Mouse (Mus musculus) heart, postnatal 10 days (tissue): Measurements from ENCODE around the gene Ptger4. TPM values are rescaled to one million over a fixed set of nuclear protein-coding genes. Genes with fewer than 3 reads are reported as not detected.

ENCODE experiments used
- DNase-seq, 2 experiments: peaks; one replicate each; pipeline ENCODE4 v3.0.0; 2021
- intact Hi-C: fragments of 180-260 bp; cut with DNase I; formaldehyde crosslinking; loops from one replicate; pipeline ENCODE4 v1.15.1; 2025
- total RNA-seq, 2 experiments: library from RNA; stranded (reverse); gene quantifications; 2 replicates each; pipeline ENCODE4 v1.2.3; 2021

The Ptger4 gene
- total RNA-seq = 1 to 10 TPM; 4.5 to 4.6 TPM

DNA sequence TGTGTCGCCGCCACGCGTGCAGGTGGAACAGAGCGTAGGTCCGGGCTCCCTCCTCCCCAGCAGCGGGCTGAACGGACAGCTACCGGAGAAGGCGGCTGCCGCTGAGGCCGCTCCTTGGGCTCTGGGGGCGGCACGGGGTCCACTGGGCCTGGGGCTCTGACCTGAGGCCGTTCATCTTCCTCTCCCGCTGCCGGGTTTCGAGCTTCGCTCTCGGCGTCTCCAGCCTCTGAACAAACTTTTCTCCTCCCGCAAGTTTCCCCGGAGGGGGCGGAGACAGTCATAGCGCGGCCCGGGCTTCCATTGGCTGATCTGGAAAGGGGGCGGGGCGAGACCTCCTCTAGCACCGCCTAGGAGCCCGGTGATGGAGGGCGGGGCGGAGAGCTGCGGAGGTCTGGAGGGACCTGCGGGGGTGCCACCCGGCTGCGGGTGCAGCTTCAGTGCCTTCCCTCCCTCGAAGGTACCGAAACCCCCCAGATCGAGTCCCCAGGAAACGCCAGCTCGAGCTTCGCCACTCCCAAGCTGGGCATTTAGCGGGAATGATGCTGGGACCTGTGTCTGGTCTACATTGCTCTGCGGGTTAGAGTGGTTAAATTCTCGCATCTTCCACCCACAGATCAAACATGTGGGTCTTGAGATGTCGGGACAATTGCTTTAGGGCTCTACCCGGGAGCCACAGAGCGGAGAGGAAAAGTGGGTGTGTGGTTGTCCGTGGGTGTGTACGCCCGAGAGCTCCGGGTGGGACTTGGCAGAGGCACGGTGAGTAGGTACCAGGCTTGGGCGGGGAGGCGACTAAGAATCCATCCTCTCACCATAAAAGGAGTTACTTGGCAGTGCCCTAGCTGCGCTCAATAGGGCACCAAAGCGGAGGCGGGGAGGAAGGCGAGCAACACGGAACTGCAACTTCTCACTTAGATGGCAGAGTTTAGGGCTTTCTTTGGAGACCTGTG is at the start of gene Ptger4:
TSS of gene Ptger4 (minus strand) at position 229 of the 947 bp plus-strand sequence.
- DNase-seq = peak; percentile 94
- intact Hi-C loops = loop anchor here (5.0 to 10.0 kb wide), 2 partner anchors 83 to 431 kb away; no protein-coding TSS in a partner anchor

DNA sequence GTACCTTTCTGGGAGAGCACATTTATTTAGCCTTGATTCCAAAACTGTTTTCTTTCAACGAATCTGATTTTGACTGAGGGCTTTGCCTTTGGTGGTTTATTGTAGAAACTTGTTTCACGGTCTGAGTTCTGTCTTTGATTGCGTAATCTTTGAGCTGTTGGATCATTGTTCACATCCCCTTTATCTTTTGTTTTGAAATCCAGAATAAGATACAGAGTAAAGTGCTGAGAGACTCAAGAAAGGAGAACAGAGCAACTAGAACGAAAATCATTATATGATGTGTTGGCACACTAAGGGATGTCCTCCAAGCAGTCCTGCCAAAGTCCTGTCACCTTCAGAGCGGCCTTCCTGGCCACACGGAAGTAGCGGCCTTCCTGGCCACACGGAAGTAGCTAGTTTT is 44.4 kb upstream of the Ptger4 start:
- DNase-seq = no peak
- intact Hi-C loops = no loop called here

DNA sequence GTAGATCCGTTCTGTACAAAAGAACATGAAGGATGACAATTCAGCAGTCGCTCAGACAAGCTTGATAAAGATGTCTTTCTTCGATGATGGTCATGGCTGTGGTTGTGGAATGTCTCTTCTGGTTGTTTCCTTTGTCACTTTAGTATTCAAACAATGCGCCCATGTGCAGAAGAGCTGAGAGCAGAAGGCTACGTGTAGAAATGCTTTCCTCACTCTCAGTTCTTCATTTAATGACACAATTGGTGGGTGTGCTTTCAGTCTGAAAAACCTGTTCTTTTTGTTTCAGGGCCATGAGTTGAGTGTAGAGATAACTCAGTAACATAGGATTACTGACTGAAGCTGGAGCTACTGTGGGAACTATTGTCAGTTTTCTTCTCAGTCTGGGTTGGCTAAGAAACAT is 43.1 kb upstream of the Ptger4 start:
- intact Hi-C loops = no loop called here
- no peak for DNase-seq

DNA sequence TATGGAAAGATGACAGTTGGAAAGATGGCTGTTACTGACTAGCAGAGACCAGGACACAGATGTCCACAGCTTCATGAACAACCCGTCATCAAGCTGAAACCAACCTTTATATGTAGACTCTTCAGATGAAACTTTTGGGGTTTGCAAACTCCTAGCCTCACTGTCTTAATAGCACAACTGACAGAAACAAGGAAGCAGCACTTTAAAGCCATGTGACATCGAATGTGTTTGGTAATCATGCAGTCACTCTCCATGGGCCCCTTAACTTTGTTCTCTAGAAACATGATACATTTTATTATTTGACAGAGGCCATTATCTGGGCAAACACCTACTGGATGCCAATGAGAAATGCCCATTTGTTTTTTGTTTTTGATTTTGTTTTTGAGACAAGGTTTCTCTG is 37.3 kb upstream of the Ptger4 start:
- no peak for DNase-seq
- intact Hi-C loops = no loop called here

DNA sequence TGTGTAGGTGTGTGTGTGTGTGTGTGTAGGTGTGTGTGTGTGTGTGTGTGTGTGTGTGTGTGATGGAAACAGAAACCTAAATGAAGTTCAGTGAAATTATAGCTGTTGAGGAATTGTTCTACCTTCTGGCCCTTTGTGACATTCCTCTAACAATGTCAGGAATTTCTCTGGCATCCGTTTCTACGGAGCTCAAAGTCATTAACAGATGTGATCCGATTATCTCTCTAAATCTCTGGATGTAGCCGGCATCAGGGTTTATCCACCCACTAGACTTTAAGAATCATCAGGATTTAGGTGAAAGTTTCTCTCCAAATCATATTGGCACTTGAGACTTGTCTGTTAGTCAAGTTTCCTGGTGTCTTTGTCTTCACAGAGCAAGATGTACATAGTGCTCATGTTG is 35.8 kb upstream of the Ptger4 start:
- intact Hi-C loops = no loop called here
- no peak for DNase-seq

DNA sequence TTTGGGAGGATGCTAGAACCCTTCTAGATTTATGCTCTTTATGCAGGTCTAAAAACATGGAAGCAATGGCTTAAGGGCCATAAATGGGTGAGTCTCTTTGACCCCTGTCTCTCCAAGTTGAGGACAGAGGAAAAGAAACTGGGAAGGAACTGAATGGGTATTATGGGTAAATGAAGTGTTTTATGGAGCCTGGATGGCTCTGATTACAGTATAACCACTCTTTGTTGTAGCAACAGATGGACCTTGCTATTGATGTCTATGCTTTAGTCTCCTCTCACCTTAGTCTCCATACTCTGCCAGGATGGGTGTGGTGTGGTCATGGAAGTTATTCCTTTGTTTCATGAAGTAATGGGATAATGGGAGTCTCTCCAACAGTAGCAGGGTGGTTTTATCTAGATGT is 34.5 kb upstream of the Ptger4 start:
- no peak for DNase-seq
- intact Hi-C loops = no loop called here

DNA sequence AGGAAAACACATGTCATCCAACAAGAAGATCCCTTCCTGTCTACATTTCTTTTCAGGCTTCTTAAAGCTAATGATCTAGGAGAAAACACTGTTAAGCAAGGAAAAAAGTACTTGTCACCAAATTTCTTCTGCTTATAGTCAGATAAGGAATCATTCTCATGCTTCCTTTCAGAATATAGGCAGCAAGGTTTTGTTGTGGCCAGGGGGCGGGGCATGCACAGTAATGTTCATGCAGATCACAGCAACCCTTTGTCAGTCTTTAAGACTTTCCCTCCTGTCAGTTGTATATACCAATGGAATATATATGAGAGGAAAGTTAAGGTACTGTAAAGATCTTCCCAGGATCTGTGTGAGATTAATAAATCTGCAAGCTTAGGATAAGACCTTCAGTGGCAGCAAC is 30.0 kb upstream of the Ptger4 start:
- DNase-seq = no peak
- intact Hi-C loops = no loop called here

DNA sequence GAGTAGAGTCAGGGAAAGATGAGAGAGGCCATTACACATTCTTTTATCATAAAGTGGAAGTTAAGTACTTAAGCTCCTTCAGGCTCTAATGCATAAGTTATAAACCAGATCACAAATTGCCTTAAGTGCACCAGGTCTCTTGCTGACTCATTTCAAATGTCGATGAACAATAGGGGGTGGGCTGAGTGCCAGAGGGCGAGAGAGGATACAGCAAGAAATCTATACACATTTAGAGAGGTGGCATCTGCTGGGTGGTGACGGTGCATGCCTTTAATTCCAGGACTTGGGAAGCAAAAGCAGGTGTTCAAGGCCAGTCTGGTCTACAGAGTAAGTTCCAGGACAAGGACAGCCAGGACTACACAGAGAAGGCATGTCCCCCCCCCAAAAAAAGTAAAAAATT is 22.1 kb upstream of the Ptger4 start:
- no peak for DNase-seq
- intact Hi-C loops = no loop called here

DNA sequence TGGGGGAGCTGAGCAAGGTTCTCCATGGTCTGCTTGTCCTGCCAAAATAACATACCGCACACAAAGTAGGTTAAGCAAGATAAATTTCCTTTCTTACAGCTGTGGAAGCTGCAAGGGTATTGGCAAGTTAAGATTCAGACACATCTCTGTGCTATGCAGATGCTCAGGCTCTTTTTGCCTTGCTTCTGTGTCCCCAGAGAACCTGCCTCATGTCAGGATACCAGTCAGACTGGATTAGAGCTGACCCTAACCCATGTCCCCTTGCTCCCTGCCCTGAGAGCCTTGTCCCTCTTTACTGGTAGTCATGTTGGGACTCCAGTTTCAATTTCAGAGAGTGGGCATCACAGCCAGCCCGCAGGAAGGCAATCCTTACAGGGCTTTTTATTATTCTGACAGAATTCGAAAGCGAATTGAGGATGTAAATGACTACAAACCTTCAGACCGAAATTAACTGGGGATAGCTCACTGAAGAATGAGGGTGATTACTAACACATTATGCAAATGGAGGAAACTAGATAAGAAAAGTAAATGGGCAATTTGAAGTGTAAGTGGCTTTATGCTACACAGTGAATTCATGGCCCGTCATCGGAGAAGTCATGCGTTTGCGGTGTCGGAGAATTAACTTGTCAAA is 19.0 kb upstream of the Ptger4 start:
- intact Hi-C loops = no loop called here
- no peak for DNase-seq

DNA sequence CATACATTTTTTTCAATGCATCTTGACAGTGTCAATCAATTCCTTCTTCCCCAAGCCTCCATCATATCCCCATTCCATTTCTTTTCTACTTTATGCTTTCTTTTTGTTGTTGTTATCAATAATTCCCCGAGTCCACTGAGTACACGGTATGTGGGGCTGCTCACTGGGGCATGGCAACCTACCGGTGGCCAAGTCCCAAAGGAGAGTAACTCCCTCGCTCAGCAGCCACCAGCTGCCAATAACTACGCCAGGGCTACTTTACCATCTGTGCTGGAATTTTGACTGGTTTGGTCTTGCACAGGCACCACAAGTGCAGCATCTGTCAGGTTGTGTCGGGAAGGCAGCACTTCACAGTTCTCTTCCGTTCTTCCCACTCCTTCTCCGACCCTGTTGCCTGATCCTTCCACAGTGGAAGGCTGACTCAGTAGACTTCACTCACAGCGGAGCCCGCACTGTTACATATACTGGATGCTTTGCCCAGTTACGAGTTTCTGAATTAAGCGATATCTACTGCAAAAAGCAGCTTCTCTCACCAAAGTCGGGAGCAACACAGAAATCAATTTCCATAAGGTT is 18.2 kb upstream of the Ptger4 start:
- intact Hi-C loops = no loop called here

DNA sequence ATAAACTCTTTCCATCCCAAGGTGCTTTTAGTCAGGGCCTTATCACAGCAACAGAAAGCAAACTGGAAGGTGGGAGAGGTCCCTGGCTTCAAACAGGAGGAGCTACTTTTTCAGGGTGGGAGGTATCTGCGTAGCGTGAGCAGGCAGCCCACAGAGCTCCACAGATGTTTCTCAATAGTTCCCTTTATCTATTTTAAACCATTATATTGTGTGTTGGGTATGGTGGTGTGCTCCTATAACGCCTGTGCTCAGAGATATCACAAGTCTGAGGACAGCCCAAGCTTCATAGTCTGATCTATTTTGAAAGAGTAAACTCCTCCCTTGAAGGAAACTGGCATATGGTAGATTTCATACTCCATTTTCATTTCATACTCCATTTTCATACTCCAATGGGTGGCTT is 17.0 kb upstream of the Ptger4 start:
- intact Hi-C loops = no loop called here
- DNase-seq = no peak

More for the DNA sequence above, 18.2 kb upstream of the Ptger4 start:
- DNase-seq = no peak

DNA sequence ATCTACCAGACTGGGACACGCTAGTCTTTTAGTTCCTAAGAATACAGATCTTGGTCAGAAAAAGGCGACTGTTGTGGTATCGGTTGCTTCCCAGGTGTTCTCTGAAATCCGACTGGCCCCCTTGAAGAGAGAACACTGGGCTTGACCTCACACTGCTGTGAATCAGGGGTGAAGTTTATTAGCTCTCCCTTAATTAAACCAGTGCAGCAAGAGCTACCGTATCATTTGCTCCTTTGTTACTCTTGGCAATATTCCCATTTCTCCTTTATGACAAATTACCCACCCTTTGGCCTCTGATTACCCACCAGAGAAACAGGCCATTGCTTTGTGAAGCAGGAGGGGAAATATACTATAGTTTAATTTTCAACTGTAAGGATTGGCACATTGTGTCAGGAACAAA is 16.2 kb upstream of the Ptger4 start:
- DNase-seq = no peak
- intact Hi-C loops = no loop called here

DNA sequence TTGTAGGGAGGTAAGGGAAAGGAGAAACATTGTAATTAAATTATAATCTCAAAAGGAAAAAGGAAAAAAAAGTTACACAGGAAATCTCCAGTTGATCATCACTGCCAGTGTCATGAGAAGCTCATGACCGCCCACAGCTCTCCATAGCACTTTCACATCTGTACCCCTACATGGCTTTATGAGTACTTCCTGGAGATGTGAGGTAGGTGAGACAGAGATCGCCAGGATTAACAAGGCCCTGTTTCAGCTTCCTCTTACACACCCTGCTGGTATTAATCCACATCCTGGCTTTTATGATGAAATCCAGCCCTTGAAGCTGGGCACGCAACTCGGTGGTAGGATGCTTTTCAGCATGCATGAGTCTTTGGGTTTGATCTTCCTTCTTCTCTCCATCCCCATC is 6.2 kb upstream of the Ptger4 start:
- DNase-seq = no peak
- intact Hi-C loops = loop anchor here (5.0 kb wide), 1 partner anchor 152 kb away; no protein-coding TSS in a partner anchor

DNA sequence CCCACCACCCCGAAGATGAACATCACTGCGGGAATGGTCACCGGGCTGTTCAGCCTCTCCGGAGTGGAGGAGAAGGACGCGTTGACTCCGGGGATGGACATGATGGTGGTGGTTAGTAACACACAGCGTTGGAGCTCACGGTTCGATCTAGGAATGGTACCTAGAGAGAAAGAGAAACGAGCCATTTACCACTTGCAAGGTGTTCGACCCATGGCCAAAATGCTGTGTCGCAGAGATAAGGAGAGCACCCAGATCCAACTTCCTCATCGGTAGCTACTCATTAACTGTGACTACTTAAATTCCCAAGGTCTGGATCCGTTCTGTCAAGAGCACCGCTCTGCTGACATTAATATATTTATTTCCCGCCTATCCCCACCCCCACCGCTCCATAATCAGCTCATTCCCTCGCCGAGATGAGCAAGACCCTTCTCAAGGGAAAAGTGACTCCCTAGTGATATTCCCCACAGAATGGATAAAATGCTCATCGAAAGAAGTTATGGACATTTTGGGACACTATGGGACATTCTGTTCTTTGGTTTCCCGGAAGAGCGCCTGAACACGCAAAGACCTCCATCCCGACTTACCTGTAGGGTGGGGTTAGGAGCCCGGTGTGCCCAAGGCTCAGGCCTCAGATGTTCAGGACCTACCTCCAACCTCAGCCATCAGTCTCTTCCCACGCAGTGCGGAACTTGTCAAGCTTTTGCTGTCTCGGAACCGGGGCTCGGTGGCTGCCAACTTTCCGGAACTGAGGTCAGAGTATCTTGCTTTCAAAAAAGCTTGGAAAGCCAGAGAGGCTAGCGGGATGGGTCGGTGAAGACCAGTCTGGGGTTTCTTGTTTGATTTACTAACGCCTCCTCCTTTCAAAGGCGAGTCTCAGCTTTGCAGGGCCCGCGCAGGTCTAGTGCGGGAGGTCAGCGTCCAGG is 690 bp downstream of the Ptger4 start:
- peak; percentile 44 to 49 for DNase-seq

DNA sequence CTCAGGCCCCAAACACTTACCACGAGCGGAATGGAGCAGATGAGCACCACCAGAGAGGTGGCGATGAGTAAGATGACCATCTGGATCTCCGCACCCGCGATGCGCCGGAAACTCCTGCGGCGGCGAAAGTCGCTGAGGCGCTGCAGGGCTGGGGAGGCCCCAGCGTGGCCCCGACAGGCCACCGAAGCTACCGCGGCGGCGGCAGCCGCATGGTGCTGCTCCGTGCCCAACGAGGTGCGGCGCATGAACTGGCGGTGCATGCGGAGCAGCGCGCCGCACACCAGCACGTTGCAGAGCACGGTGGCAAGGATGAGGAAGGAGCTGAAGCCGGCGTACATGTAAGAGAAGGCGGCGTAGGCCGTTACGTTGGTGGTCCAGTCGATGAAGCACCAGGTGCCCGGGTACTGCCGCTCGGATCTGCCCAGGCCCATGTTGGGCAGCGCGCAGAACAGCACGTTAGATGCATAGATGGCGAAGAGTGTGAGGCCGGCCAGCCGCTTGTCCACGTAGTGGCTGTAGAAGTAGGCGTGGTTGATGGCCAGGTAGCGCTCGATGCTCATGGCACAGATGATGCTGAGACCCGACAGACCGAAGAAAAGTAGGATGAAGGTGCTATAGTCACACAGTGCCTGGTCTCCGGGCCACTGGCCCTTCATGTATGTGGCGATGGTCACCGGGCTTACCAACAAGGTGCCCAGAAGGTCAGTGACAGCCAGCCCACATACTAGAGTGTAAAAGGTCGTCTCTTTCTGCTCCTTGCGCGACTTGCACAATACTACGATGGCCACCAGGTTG is 1.5 kb downstream of the Ptger4 start:
- intact Hi-C loops = loop anchor here (5.0 to 10.0 kb wide), 2 partner anchors 85 to 432 kb away; no protein-coding TSS in a partner anchor
- DNase-seq = peak; percentile 31 to 45

More for the DNA sequence above, 690 bp downstream of the Ptger4 start:
- intact Hi-C loops = loop anchor here (5.0 to 10.0 kb wide), 2 partner anchors 84 to 432 kb away; no protein-coding TSS in a partner anchor

DNA sequence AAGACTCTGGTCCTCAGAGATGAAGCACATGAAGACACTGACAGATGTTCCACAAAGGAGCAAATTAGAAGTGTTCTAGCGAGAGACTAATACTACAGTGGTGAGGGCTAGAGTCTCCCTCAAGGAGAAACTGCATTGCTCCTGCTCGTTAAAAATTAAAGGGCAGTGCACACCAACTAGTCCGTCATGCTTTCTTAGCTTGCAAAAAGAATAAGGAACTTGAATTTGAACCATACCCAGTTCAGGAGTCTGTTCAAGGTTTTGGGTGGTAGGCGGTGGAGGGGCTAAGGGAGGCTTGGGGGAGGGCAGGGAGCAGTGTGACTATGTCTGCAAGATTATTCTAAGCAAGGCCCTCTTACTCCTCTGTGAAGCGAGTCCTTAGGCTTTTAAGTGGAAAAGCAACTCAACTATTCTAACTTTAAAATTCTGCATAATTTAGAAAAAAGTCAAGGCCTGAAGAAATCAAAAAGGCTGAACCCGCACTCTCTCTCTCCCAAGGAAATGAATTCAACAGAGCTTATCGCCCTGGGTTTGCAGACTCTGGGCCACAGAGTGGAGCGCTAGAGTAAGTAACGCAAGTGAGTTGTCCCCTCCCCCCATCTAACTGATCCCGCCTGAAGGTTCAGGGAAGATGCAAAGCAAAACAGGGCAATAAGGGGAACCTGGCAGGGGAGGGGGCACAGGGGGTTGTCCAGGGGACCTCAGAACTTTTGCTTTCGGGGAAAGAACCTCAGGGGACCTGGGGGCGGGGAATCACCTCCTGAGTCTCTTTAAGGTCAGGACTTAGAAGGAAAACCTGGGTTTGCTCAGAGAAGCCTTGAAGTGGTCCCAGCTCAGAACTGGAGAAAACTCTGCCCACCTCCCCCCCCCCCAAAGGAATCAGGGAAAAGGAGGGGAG is 2.4 kb downstream of the Ptger4 start:
- peak; percentile 66 to 72 for DNase-seq
- intact Hi-C loops = loop anchor here (5.0 to 10.0 kb wide), 2 partner anchors 86 to 433 kb away; no protein-coding TSS in a partner anchor

DNA sequence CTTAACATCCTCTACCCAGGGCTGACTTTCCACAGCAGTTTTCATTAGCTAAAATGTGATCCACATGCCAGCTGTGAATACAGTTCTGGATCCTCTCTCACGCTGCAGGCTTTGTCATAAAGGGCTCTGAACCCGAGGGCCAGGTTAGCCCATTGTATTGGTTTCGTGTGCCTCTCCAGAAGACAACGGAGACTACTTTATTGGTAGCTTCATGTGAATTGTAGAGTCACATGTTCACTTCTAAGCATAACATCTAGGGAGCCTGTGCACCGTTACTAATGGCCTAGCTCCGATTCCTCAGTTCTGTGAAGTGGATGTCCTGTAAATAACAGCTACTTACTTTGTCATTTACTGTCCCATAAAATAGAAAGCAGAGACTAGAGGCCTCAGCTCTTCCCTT is 3.6 kb downstream of the Ptger4 start:
- intact Hi-C loops = loop anchor here (5.0 to 10.0 kb wide), 2 partner anchors 87 to 434 kb away; no protein-coding TSS in a partner anchor
- peak in 1 of 2 experiments; percentile 11 for DNase-seq

DNA sequence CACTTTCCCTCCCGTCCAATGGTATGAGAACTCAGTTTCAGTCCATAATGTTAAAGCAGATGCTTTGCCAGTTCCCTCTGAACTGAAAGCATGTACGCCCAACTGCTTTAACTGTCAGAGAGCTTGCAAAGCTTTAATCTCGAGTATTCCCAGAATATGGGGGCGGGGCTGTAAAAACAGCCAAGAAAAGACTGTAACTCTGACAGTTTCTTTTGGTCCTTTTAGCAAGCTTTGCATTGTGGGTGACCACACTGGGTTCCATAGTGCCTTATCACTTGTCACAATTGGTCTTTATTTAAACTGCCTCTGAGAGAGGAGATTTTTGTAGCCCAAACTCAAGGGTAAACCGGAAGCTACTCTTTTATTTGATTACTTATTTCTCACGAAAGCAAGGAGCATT is 4.1 kb downstream of the Ptger4 start:
- intact Hi-C loops = loop anchor here (5.0 to 10.0 kb wide), 2 partner anchors 87 to 435 kb away; no protein-coding TSS in a partner anchor
- DNase-seq = peak; percentile 58 to 65
